Mouse (Mus musculus) kidney, embryonic 15.5 days (tissue): Measurements from ENCODE around the gene Ppp1r37. TPM values are rescaled to one million over a fixed set of nuclear protein-coding genes. Genes with fewer than 3 reads are reported as not detected.

ENCODE experiments used
- ATAC-seq: fragments of 200-750 bp; cut with Nextera tagmentation; replicated peaks from 2 replicates; pipeline ENCODE4 v1.8.0; 2017; ENCODE audit warnings: moderate TSS enrichment; ENCODE audit not compliant: low FRiP score
- H3K27ac ChIP-seq: fragments of 300-500 bp; sonication (generic); 2 replicates; pipeline ENCODE4 v1.5.1; 2015; ENCODE audit warnings: mild to moderate bottlenecking, inconsistent platforms
- H3K27me3 ChIP-seq: fragments of 300-500 bp; sonication (generic); 2 replicates; pipeline ENCODE4 v1.6.1; 2015; ENCODE audit warnings: inconsistent platforms
- H3K36me3 ChIP-seq: fragments of 300-500 bp; sonication (generic); 2 replicates; pipeline ENCODE4 v1.6.1; 2015; ENCODE audit warnings: inconsistent platforms
- H3K4me1 ChIP-seq: fragments of 300-500 bp; sonication (generic); 2 replicates; pipeline ENCODE4 v1.6.1; 2015; ENCODE audit warnings: inconsistent platforms
- H3K4me2 ChIP-seq: fragments of 300-500 bp; sonication (generic); 2 replicates; pipeline ENCODE4 v1.6.1; 2015; ENCODE audit warnings: moderate library complexity, mild to moderate bottlenecking, inconsistent platforms
- H3K4me3 ChIP-seq: fragments of 300-500 bp; sonication (generic); replicated peaks from 2 replicates; pipeline ENCODE4 v1.5.1; 2015; ENCODE audit warnings: mild to moderate bottlenecking, inconsistent platforms
- H3K9ac ChIP-seq: fragments of 300-500 bp; sonication (generic); 2 replicates; pipeline ENCODE4 v1.6.1; 2015; ENCODE audit warnings: mild to moderate bottlenecking, inconsistent platforms
- H3K9me3 ChIP-seq: fragments of 300-500 bp; sonication (generic); replicated peaks from 2 replicates; pipeline ENCODE4 v1.6.1; 2016; ENCODE audit warnings: inconsistent platforms
- WGBS: fragments of 180-500 bp; shearing (Covaris S2); methylation state at CpG from one replicate; pipeline ENCODE4 v1.1.7; 2015; ENCODE audit warnings: mixed read lengths; 5-methylcytosine and 5-hydroxymethylcytosine counted together
- polyA plus RNA-seq: library from polyadenylated mRNA; unstranded; fragments of >200 nt; fragmentation: Nextera tagmentation; extraction: Ambion mirVana; gene quantifications from 2 replicates; pipeline ENCODE4 v1.2.1, GENCODE M21; 2015

Ppp1r37 gene
- polyA plus RNA-seq, 1 experiment from 2014 or later: 24.4 TPM

DNA sequence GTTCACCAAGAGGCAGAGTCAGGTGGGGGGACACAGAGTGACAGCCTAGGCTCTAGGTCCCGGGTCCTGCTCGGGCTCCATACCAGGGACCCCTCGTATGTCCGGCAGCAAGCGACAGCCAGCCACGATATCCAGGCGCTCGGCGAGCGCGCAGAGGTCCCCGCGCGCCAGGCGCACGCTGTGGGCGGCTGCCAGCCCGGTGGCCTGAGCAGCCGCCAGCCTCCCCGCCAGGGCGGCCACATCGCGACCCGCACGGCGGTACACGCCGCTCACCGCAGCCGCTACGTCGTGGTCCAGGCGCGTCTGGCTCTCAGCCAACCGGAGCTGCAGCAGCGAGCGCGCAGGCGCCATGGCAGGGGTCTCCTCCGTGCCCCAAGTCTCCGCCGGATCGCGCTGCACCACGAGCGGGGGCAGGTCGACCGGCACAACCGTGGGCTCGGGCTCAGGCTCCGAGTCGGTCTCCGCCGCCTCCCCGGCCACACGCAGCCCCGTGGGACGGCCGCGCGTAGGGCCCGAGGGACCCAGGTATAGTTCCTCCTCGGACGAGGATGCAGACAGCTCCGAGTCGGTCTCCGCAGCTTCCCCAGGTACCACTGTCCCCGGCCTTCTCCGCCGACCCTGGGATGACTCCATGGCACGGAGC lies 55.8 kb downstream of the Ppp1r37 start:
- Histone ChIP-seq H3K9me3 (no peaks in the 10 kb centered on the region), H3K9ac (peak overlapping the region; percentile 63), H3K4me3 (peak overlapping the region; percentile 67), H3K27ac (0 out of 2 replicates have a peak overlapping the region, but pooled peaks have one; percentile 22), H3K4me1 (peaks cover 25% of the 10 kb centered on the region), H3K4me2 (peak overlapping the region; percentile 98), H3K36me3 (0 out of 2 replicates have a peak, but pooled peaks cover 4% of the 10 kb centered on the region), H3K27me3 (no peaks in the 10 kb centered on the region)
- 0 out of 2 replicates have a peak, but pooled peaks have one; percentile 5 for ATAC-seq
- under 1% methylated on average over 71 of the region's 71 CpGs for WGBS

DNA sequence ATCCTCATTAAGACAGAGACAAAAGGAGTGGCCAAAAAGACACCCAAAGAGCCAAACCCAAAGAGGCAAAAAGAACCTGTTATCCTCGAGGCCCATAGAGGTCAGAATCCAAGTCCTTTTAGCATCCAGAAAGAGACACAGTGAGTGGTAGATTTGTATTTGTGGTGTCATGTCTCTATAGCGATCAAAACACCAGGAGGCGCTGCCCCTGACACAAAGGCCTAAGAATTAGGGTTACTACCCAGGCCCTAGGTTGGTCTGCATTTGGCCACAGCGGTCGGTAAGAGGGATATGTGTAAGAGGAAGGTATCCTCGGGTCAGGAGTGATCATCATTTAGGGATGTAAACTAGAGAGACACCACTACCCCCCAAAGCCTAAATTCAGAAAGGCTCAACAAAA lies 56.5 kb downstream of the Ppp1r37 start:
- H3K4me1 ChIP-seq: peaks cover 26% of the 10 kb centered on the region
- H3K4me2 ChIP-seq: peak overlapping the region; percentile 98
- 31% methylated on average over 6 of the region's 6 CpGs for WGBS
- no peaks in the 10 kb centered on the region for H3K9me3 ChIP-seq
- ATAC-seq: no peak
- H3K4me3 ChIP-seq: peak overlapping the region; percentile 67
- H3K36me3 ChIP-seq: 0 out of 2 replicates have a peak, but pooled peaks cover 4% of the 10 kb centered on the region
- H3K27ac ChIP-seq: no peak overlapping the region
- H3K27me3 ChIP-seq: no peaks in the 10 kb centered on the region
- no peak overlapping the region for H3K9ac ChIP-seq

- WGBS: 40% methylated on average over 5 of the region's 5 CpGs
- H3K9ac ChIP-seq: no peak overlapping the region
- H3K36me3 ChIP-seq: no peaks in the 10 kb centered on the region
- no peaks in the 10 kb centered on the region for H3K9me3 ChIP-seq
- ATAC-seq: no peak
- H3K27me3 ChIP-seq: no peaks in the 10 kb centered on the region
- no peak overlapping the region for H3K27ac ChIP-seq
- no peak overlapping the region for H3K4me2 ChIP-seq
- peaks cover 21% of the 10 kb centered on the region for H3K4me1 ChIP-seq
- no peak overlapping the region for H3K4me3 ChIP-seq
These were observed 59.3 kb downstream of the Ppp1r37 start for GRCm38 (mm10) chr7:19503481-19504068.

DNA sequence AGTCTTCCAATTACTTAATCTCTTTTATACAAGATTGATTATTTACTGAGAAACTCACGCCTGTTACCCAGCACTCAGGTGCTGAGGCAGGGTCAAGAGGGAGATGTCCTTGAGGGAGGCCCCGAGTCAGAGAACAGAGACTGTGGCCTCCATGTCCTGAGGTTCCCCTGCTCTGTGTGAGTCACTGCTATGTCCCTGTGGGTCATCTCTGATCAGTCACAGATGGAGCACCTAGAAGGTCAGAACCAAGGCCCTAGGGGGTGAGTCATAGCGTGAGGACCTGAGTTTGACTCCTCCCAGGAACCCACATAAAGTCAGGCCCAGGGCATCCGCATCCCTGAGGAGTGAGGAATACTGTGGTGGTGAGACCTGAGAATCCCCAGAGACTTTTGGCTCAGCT lies 61.2 kb downstream of the Ppp1r37 start:
- no peak overlapping the region for H3K4me3 ChIP-seq

DNA sequence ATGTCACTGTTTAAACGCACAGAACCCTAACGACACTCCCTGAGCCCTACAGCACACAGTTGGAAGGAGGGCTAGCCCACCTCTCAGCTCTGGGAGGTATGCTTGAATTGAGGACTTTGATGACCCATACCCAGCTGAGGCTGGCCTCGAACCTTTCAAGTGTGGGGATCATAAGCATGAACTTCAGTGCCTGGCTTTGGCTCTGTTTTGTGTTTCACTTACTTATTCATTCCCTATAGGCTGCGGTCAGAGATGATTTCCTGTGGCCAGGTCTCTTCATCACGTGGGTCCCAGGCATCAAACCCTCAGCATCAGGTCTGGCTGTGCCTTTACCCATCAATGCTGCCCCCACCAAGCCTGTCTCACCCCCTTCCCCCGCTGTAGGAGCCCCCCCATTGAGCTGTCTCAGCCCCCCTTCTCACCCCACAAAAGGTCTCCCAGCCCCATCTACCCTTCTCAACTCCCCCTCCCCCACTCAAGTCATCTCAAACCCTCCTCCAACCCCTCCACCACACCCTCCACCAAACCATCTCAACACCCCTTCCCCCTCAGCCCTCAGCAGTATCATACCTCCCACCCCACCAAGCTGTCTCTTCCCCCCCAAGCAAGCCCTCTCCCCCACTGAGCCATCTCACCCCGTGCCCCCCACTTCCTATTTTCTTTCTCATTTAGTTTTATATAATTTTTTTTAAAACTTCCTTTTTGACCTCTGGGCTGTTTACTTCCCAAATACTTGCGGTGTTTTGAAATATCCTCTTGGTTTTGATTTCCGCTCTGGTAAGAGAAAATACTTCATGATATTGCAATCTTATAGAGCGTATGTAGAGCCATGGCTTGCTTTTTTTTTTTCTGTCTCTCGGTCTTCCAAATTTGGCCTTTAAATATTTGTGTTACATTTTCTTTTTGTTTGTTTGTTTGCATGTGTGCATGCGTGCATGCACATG lies 62.2 kb downstream of the Ppp1r37 start:
- WGBS: 70% methylated on average over 12 of the region's 12 CpGs
- Histone ChIP-seq H3K4me3 (no peak overlapping the region), H3K27ac (no peak overlapping the region), H3K9me3 (no peaks in the 10 kb centered on the region), H3K36me3 (no peaks in the 10 kb centered on the region), H3K9ac (no peak overlapping the region), H3K4me2 (no peak overlapping the region), H3K4me1 (peaks cover 10% of the 10 kb centered on the region), H3K27me3 (no peaks in the 10 kb centered on the region)
- no peak for ATAC-seq

More for the DNA sequence above, 61.2 kb downstream of the Ppp1r37 start:
- Histone ChIP-seq H3K9ac (no peak overlapping the region), H3K36me3 (no peaks in the 10 kb centered on the region), H3K4me1 (peaks cover 10% of the 10 kb centered on the region), H3K4me2 (no peak overlapping the region), H3K9me3 (no peaks in the 10 kb centered on the region), H3K27ac (no peak overlapping the region), H3K27me3 (no peaks in the 10 kb centered on the region)
- ATAC-seq: no peak
- 82% methylated on average over 4 of the region's 4 CpGs for WGBS

- ATAC-seq: no peak
- peaks cover 20% of the 10 kb centered on the region for H3K4me1 ChIP-seq
- H3K4me3 ChIP-seq: no peak overlapping the region
- WGBS: 39% methylated on average over 4 of the region's 4 CpGs
- no peaks in the 10 kb centered on the region for H3K36me3 ChIP-seq
- no peaks in the 10 kb centered on the region for H3K9me3 ChIP-seq
- peaks cover 4% of the 10 kb centered on the region; the same call in 1 of the 2 replicates for H3K27me3 ChIP-seq
- no peak overlapping the region for H3K27ac ChIP-seq
- no peak overlapping the region for H3K9ac ChIP-seq
- H3K4me2 ChIP-seq: no peak overlapping the region
These were observed 64.5 kb downstream of the Ppp1r37 start for GRCm38 (mm10) chr7:19498326-19498725.

GRCm38 (mm10) chr7:19496214-19496555 lies 66.7 kb downstream of the Ppp1r37 start:
- ATAC-seq: no peak
- Histone ChIP-seq H3K4me1 (peaks cover 30% of the 10 kb centered on the region), H3K9me3 (no peaks in the 10 kb centered on the region), H3K9ac (no peak overlapping the region), H3K4me2 (no peak overlapping the region), H3K27ac (no peak overlapping the region), H3K36me3 (no peaks in the 10 kb centered on the region), H3K27me3 (peaks cover 18% of the 10 kb centered on the region), H3K4me3 (no peak overlapping the region)
- WGBS: 56% methylated on average over 5 of the region's 5 CpGs

GRCm38 (mm10) chr7:19495521-19496213 lies 67.2 kb downstream of the Ppp1r37 start:
- H3K4me1 ChIP-seq: peaks cover 30% of the 10 kb centered on the region
- no peak overlapping the region for H3K9ac ChIP-seq
- H3K9me3 ChIP-seq: no peaks in the 10 kb centered on the region
- H3K4me3 ChIP-seq: no peak overlapping the region
- peaks cover 23% of the 10 kb centered on the region for H3K27me3 ChIP-seq
- H3K27ac ChIP-seq: 0 out of 2 replicates have a peak overlapping the region, but pooled peaks have one; percentile 45
- no peaks in the 10 kb centered on the region for H3K36me3 ChIP-seq
- ATAC-seq: 0 out of 2 replicates have a peak, but pooled peaks have one; percentile 17
- 36% methylated on average over 20 of the region's 20 CpGs for WGBS
- no peak overlapping the region for H3K4me2 ChIP-seq

DNA sequence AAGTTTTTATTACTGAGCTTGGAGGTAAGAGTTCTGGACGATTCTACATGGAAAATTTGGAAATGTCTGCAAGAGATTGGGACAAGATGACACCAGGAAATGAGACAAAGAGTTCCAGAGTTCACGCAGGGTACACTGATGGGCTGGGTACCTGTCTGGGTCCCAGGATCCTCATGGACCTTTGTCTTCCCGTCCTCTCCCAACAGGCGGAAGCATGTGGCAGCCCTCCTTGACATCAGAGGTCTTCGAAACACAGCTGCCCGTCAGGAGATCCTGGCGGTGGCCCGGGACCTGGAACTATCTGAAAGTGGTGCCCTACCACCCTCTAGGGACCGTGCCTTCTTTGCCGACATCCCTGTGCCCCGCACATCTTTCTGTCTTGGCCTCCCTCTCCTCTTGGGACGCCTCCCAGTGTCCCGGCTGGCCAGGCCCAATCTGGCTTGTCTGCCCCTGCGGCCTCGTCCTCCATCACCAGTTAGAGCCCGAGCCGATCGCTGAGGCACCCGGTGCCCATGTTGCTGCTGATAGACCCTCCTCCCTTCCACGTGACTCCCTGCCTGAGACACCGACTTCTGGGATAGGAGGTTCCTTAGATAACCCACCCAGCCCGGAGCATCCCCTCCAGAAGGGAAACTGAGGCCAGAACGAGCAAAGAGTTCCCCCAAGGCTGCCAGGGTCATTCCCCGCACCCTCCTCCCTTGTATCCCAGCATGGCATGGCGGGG lies 68.0 kb downstream of the Ppp1r37 start:
- Histone ChIP-seq H3K27ac (no peak overlapping the region), H3K4me1 (peaks cover 30% of the 10 kb centered on the region), H3K9me3 (no peaks in the 10 kb centered on the region), H3K4me2 (no peak overlapping the region), H3K27me3 (peaks cover 30% of the 10 kb centered on the region), H3K36me3 (no peaks in the 10 kb centered on the region), H3K9ac (no peak overlapping the region), H3K4me3 (no peak overlapping the region)
- ATAC-seq: no peak
- 82% methylated on average over 25 of the region's 25 CpGs for WGBS

GRCm38 (mm10) chr7:19491731-19492130 lies 71.1 kb downstream of the Ppp1r37 start:
- Histone ChIP-seq H3K27me3 (peaks cover 58% of the 10 kb centered on the region), H3K4me3 (peak overlapping the region; percentile 31), H3K4me2 (peak overlapping the region; percentile 56), H3K27ac (peak overlapping the region; percentile 71), H3K9me3 (no peaks in the 10 kb centered on the region), H3K9ac (0 out of 2 replicates have a peak overlapping the region, but pooled peaks have one; percentile 19), H3K4me1 (peaks cover 34% of the 10 kb centered on the region), H3K36me3 (no peaks in the 10 kb centered on the region)
- WGBS: 3% methylated on average over 26 of the region's 26 CpGs
- ATAC-seq: no peak

DNA sequence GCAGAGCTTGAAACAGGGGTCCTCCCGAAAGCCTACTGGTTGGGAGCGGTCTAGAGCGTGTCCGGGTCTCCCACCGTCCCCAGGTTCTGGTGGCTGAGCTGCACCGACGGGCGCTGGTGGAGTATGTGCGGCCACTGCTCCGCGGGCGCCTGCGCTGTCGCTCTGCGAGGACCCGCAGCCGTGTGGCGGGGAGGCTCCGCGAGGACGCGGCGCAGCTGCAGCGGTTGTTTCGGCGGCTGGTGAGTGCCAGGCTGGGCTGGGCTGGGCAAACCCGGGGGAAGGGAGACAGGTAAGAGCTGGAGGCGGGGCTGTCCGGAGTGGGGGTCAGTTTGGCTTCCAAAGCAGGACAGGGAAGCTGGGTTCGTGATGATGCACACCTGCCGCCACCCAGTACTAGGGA lies 73.4 kb downstream of the Ppp1r37 start:
- H3K4me1 ChIP-seq: peaks cover 19% of the 10 kb centered on the region
- no peak overlapping the region for H3K9ac ChIP-seq
- no peaks in the 10 kb centered on the region for H3K9me3 ChIP-seq
- H3K4me3 ChIP-seq: peak overlapping the region; percentile 17
- peaks cover 58% of the 10 kb centered on the region for H3K27me3 ChIP-seq
- 0 out of 2 replicates have a peak, but pooled peaks have one; percentile 50 for ATAC-seq
- no peaks in the 10 kb centered on the region for H3K36me3 ChIP-seq
- H3K4me2 ChIP-seq: peak overlapping the region; percentile 47
- H3K27ac ChIP-seq: no peak overlapping the region
- WGBS: 12% methylated on average over 31 of the region's 31 CpGs
